Mouse (Mus musculus): ENCODE measurements around the gene Hsd17b2.

GRCm38 (mm10) chr8:117672558-117672957 lies 29.1 kb upstream of the Hsd17b2 start:
- TF ChIP-seq EP300 (optimal IDR thresholded peaks at IDR 0.05): no peak
- TF ChIP-seq CTCF (IDR thresholded peaks at IDR 0.05; ENCODE audit: low read depth): no peak
